Mouse (Mus musculus) heart, adult 2 months (tissue): Measurements from ENCODE around the gene Fam20c. TPM values are rescaled to one million over a fixed set of nuclear protein-coding genes. Genes with fewer than 3 reads are reported as not detected.
A peak's percentile ranks its signal among the peaks of the same experiment; 100 is the strongest.

Source experiments
- DNase-seq, 2 experiments: peaks; one replicate each; pipeline ENCODE4 v3.0.0; 2021
- H3K27ac ChIP-seq: fragments of 200-600 bp; 2 replicates; pipeline ENCODE4 v1.8.1; 2022
- H3K27me3 ChIP-seq: fragments of 200-500 bp; 2 replicates; pipeline ENCODE4 v1.6.1; 2012; ENCODE audit warnings: mild to moderate bottlenecking, low read length, inconsistent platforms, mixed read lengths; ENCODE audit not compliant: control insufficient read depth, insufficient read depth
- H3K36me3 ChIP-seq: fragments of 200-500 bp; 2 replicates; pipeline ENCODE4 v1.6.1; 2012; ENCODE audit warnings: low read length, inconsistent platforms; ENCODE audit not compliant: control insufficient read depth, insufficient read depth
- H3K4me1 ChIP-seq: fragments of 200-500 bp; 2 replicates; pipeline ENCODE4 v1.6.1; 2011; ENCODE audit warnings: low read length; ENCODE audit not compliant: control insufficient read depth, insufficient read depth
- H3K4me3 ChIP-seq: fragments of 200-600 bp; 2 replicates; pipeline ENCODE4 v1.8.1; 2022
- H3K79me2 ChIP-seq: fragments of 200-500 bp; replicated peaks from 2 replicates; pipeline ENCODE4 v1.6.1; 2012; ENCODE audit warnings: mild to moderate bottlenecking, inconsistent platforms, low read length, moderate library complexity, mixed read lengths; ENCODE audit not compliant: control insufficient read depth, insufficient read depth
- H3K9ac ChIP-seq: fragments of 200-500 bp; 2 replicates; pipeline ENCODE4 v1.6.1; 2012; ENCODE audit warnings: low read depth, mild to moderate bottlenecking, control low read depth, inconsistent platforms, low read length, mixed read lengths
- CTCF ChIP-seq: fragments of 200-600 bp; IDR thresholded peaks from 2 replicates; pipeline ENCODE4 v1.8.1; 2022; ENCODE audit warnings: antibody characterized with exemption, mild to moderate bottlenecking, moderate library complexity
- EP300 ChIP-seq: fragments of 200-500 bp; IDR thresholded peaks from 2 replicates; pipeline ENCODE4 v1.6.1; 2011; ENCODE audit warnings: low read depth, low read length, control low read depth; ENCODE audit not compliant: insufficient read depth
- POLR2A ChIP-seq: fragments of 200-500 bp; IDR thresholded peaks from 2 replicates; pipeline ENCODE4 v1.6.1; 2011; ENCODE audit warnings: mild to moderate bottlenecking, low read depth, low read length, control low read depth; ENCODE audit not compliant: insufficient read depth
- WGBS: fragments of 180-500 bp; shearing (Covaris S2); methylation state at CpG from one replicate; pipeline ENCODE4 v1.1.7; 2018; 5-methylcytosine and 5-hydroxymethylcytosine counted together
- intact Hi-C: fragments of 180-260 bp; cut with DNase I; formaldehyde crosslinking; loops from one replicate; pipeline ENCODE4 v1.15.1; 2025
- long read RNA-seq: library from polyadenylated mRNA; stranded (forward); transcript quantifications from one replicate; pipeline ENCODE4 v2.0.0, GENCODE M21; 2021
- polyA plus RNA-seq: library from polyadenylated mRNA; depleted of rRNA; stranded (reverse); fragments of >200 nt; gene quantifications from 2 replicates; pipeline ENCODE4 v1.2.3, GENCODE M21; 2012; rRNA removed
- total RNA-seq, 2 experiments: library from RNA; stranded (reverse); gene quantifications; 2 replicates each; pipeline ENCODE4 v1.2.3; 2021

The Fam20c gene
- total RNA-seq (10 to 100 TPM; 11.3 to 14.7 TPM), polyA plus RNA-seq (10.0 and 11.0 TPM in 2 replicates)
- long read RNA-seq, transcript Fam20c-201 (10 exons, 3,582 nt): major isoform, 36 of 38 reads
- long read RNA-seq, partial matches to known transcripts: 0 of 38 reads
- long read RNA-seq, other reads (novel, unspliced or antisense): 2 of 38 reads

- Histone ChIP-seq H3K27ac (peak within 1 kb of the TSS; percentile 89), H3K27me3 (no peaks in the 10 kb centered on the region), H3K36me3 (no peaks in the 10 kb centered on the region), H3K9ac (peak within 1 kb of the TSS; percentile 89), H3K4me1 (no peaks in the 10 kb centered on the region; the same call in 1 of the 2 replicates), H3K79me2 (no peaks in the 10 kb centered on the region), H3K4me3 (peak within 1 kb of the TSS; percentile 64)
- intact Hi-C loops: no loop called here
- TF ChIP-seq CTCF: no peak; the same call in 1 of the 2 replicates
- peak; percentile 30; the same call in 1 of the 2 replicates for TF ChIP-seq POLR2A
- TF ChIP-seq EP300: no peak
- peak; percentile 91 to 92 for DNase-seq
- under 1% methylated on average over 95 of the region's 98 CpGs for WGBS
Observed at GRCm38 (mm10) chr5:138754303-138755120, at the start of gene Fam20c. Gene Fam20c, plus strand, starts transcription at chr5:138754514.

DNA sequence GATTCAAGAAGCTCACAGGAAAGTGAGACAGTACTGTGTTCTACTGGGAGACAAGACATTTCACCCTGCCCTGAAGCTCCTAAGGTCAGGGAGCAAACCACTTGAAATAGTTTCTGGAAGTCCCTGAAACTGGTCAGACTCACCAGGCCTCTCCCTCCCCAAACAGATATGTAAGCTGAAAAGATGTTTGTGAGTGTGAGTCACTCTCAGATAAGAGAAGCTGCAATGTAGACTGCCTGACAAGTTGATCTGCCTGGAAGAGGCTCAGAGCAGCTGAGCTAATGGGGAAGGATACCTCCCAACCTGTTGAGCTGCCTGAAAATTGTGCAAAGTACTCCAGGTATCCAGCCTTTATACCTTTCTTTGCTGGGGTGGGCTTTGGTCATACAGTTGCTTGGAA lies 46.9 kb upstream of the Fam20c start:
- H3K4me1 ChIP-seq: no peaks in the 10 kb centered on the region
- no peak overlapping the region for H3K9ac ChIP-seq
- H3K4me3 ChIP-seq: no peak overlapping the region
- no peak overlapping the region for H3K27ac ChIP-seq
- no peaks in the 10 kb centered on the region for H3K79me2 ChIP-seq
- intact Hi-C loops: no loop called here
- no peaks in the 10 kb centered on the region for H3K27me3 ChIP-seq
- TF ChIP-seq CTCF (no peak), POLR2A (no peak), EP300 (no peak)
- H3K36me3 ChIP-seq: no peaks in the 10 kb centered on the region
- DNase-seq: no peak

DNA sequence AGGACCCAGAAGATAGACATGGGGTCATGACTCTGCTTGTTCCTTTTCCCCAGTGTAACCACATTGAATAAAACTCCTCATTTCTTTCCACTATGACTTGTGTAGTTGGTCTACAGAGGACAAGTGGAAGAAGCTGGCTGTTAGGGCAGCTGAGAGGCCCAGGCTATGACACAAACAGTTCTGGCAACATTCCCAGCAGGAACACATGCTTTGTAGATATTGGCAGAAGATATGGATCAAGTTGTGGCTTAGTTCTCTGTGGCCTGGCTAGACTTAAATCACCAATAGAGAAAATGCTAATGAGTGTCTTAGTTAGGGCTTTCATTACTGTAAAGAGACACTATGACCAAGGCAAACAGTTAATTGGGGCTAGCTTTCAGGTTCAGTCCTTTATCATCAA lies 45.7 kb upstream of the Fam20c start:
- intact Hi-C loops: no loop called here
- H3K4me1 ChIP-seq: no peaks in the 10 kb centered on the region
- TF ChIP-seq CTCF: no peak
- TF ChIP-seq POLR2A: no peak
- TF ChIP-seq EP300: no peak
- no peaks in the 10 kb centered on the region for H3K79me2 ChIP-seq
- H3K4me3 ChIP-seq: no peak overlapping the region
- no peak overlapping the region for H3K27ac ChIP-seq
- H3K27me3 ChIP-seq: no peaks in the 10 kb centered on the region
- H3K36me3 ChIP-seq: no peaks in the 10 kb centered on the region
- no peak for DNase-seq
- no peak overlapping the region for H3K9ac ChIP-seq

GRCm38 (mm10) chr5:138715561-138716095 lies 38.7 kb upstream of the Fam20c start:
- intact Hi-C loops: no loop called here
- no peak for TF ChIP-seq EP300
- TF ChIP-seq POLR2A: no peak
- Histone ChIP-seq H3K79me2 (no peaks in the 10 kb centered on the region), H3K4me3 (no peak overlapping the region), H3K4me1 (no peaks in the 10 kb centered on the region), H3K36me3 (no peaks in the 10 kb centered on the region), H3K27me3 (no peaks in the 10 kb centered on the region), H3K27ac (no peak overlapping the region), H3K9ac (no peak overlapping the region)
- WGBS: 26% methylated on average over 14 of the region's 14 CpGs
- DNase-seq: no peak

GRCm38 (mm10) chr5:138720329-138721190 lies 33.8 kb upstream of the Fam20c start:
- no peaks in the 10 kb centered on the region for H3K79me2 ChIP-seq
- TF ChIP-seq EP300 (no peak), POLR2A (no peak), CTCF (no peak)
- H3K36me3 ChIP-seq: no peaks in the 10 kb centered on the region
- H3K4me3 ChIP-seq: no peak overlapping the region
- 68% methylated on average over 13 of the region's 13 CpGs for WGBS
- intact Hi-C loops: no loop called here
- no peaks in the 10 kb centered on the region; the same call in 1 of the 2 replicates for H3K4me1 ChIP-seq
- no peak overlapping the region for H3K27ac ChIP-seq
- H3K9ac ChIP-seq: no peak overlapping the region
- DNase-seq: no peak
- no peaks in the 10 kb centered on the region for H3K27me3 ChIP-seq
